Mouse (Mus musculus) hindbrain, embryonic 10.5 days (tissue): ENCODE measurements around the gene Tat. TPM values are rescaled to one million over a fixed set of nuclear protein-coding genes. Genes with fewer than 3 reads are reported as not detected.
A peak's percentile ranks its signal among the peaks of the same experiment; 100 is the strongest.

ENCODE experiments used
- DNase-seq: peaks from one replicate; pipeline ENCODE4 v3.0.0-alpha.2; 2017; ENCODE audit warnings: low spot score
- H3K27ac ChIP-seq: fragments of 300-500 bp; sonication (generic); 2 replicates; pipeline ENCODE4 v1.5.1; 2016; ENCODE audit warnings: mild to moderate bottlenecking, moderate library complexity
- H3K27me3 ChIP-seq: fragments of 300-500 bp; sonication (generic); 2 replicates; pipeline ENCODE4 v1.6.1; 2016; ENCODE audit warnings: mild to moderate bottlenecking; ENCODE audit not compliant: poor library complexity, insufficient read depth, severe bottlenecking
- H3K36me3 ChIP-seq: fragments of 300-500 bp; sonication (generic); 2 replicates; pipeline ENCODE4 v1.6.1; 2016; ENCODE audit warnings: mild to moderate bottlenecking, moderate library complexity
- H3K4me1 ChIP-seq: fragments of 300-500 bp; sonication (generic); replicated peaks from 2 replicates; pipeline ENCODE4 v1.6.1; 2016; ENCODE audit warnings: mild to moderate bottlenecking
- H3K4me3 ChIP-seq: fragments of 300-500 bp; sonication (generic); 2 replicates; pipeline ENCODE4 v1.5.1; 2016; ENCODE audit warnings: mild to moderate bottlenecking, moderate library complexity
- H3K9me3 ChIP-seq: fragments of 300-500 bp; sonication (generic); 2 replicates; pipeline ENCODE4 v1.6.1; 2016; ENCODE audit warnings: mild to moderate bottlenecking, moderate library complexity
- WGBS: fragments of 180-500 bp; shearing (Covaris S2); methylation state at CpG from one replicate; pipeline ENCODE4 v1.1.7; 2016; 5-methylcytosine and 5-hydroxymethylcytosine counted together
- polyA plus RNA-seq: library from polyadenylated mRNA; unstranded; fragments of >200 nt; fragmentation: Nextera tagmentation; extraction: Ambion mirVana; gene quantifications from 2 replicates; pipeline ENCODE4 v1.2.1, GENCODE M21; 2016

Gene Tat
- polyA plus RNA-seq, 1 experiment from 2014 or later, result not detected

GRCm38 (mm10) chr8:109992166-109992565, 1.9 kb downstream of the Tat start:
- WGBS, result 72% methylated on average over 5 of the region's 5 CpGs

GRCm38 (mm10) chr8:109992951-109993350, 2.7 kb downstream of the Tat start:
- H3K4me1 ChIP-seq, result no peaks in the 10 kb centered on the region
- no peak overlapping the region for H3K27ac ChIP-seq
- H3K9me3 ChIP-seq, result no peaks in the 10 kb centered on the region
- H3K4me3 ChIP-seq, result no peak overlapping the region
- no peaks in the 10 kb centered on the region for H3K27me3 ChIP-seq
- no peak for DNase-seq
- no peaks in the 10 kb centered on the region for H3K36me3 ChIP-seq
- 85% methylated on average over 1 of the region's 1 CpGs for WGBS

More at GRCm38 (mm10) chr8:109992166-109992565, 1.9 kb downstream of the Tat start:
- H3K27ac ChIP-seq, result no peak overlapping the region
- H3K9me3 ChIP-seq, result no peaks in the 10 kb centered on the region
- DNase-seq, result no peak
- H3K36me3 ChIP-seq, result no peaks in the 10 kb centered on the region
- H3K27me3 ChIP-seq, result no peaks in the 10 kb centered on the region
- no peak overlapping the region for H3K4me3 ChIP-seq
- H3K4me1 ChIP-seq, result no peaks in the 10 kb centered on the region

DNA sequence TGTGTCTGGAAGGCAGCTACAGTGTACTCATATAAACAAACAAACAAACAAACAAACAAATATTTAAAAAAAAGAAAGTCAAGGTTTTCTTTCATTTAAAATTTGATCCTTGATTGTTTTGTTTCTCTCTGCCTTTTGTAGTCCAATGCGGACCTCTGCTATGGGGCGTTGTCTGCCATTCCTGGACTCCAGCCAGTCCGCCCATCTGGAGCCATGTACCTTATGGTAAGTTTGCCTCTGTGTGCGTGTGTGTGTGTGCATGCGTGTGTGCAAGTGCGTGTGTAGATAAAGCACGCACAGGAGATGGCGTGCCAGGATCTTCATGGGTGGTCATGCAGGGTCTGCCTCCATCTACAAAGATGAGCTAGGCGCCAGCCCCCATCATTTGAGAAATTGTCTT, 7.1 kb downstream of the Tat start:
- H3K4me1 ChIP-seq, result no peaks in the 10 kb centered on the region
- no peak overlapping the region for H3K27ac ChIP-seq
- DNase-seq, result no peak
- H3K4me3 ChIP-seq, result no peak overlapping the region
- H3K36me3 ChIP-seq, result no peaks in the 10 kb centered on the region
- H3K27me3 ChIP-seq, result no peaks in the 10 kb centered on the region
- H3K9me3 ChIP-seq, result no peaks in the 10 kb centered on the region
- WGBS, result 93% methylated on average over 9 of the region's 9 CpGs

GRCm38 (mm10) chr8:109998066-109998465, 7.8 kb downstream of the Tat start:
- Histone ChIP-seq H3K9me3 (no peaks in the 10 kb centered on the region), H3K4me1 (no peaks in the 10 kb centered on the region), H3K27me3 (no peaks in the 10 kb centered on the region), H3K36me3 (no peaks in the 10 kb centered on the region), H3K27ac (no peak overlapping the region), H3K4me3 (no peak overlapping the region)
- WGBS, result 86% methylated on average over 7 of the region's 7 CpGs
- DNase-seq, result no peak

DNA sequence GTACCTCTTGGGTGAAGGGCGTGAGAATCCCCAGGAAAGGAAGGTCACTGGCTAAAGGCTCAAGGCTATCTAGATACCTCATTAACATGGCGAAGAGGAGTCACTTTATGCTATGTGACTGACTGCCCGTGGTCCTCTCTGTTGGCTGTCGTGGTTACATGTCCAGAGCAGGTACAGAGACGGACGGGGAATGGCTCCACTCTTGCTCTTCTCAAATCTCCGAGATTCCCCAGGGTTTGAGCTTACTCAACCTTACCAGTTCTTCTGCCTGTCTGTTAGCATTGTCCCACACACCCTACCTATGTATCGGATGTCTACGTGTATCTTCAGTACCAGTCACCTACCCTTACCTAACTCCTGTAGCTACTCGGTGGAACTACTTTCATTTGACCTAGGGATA, 9.7 kb downstream of the Tat start:
- Histone ChIP-seq H3K27ac (no peak overlapping the region), H3K9me3 (no peaks in the 10 kb centered on the region), H3K36me3 (no peaks in the 10 kb centered on the region), H3K4me3 (no peak overlapping the region), H3K27me3 (no peaks in the 10 kb centered on the region), H3K4me1 (no peaks in the 10 kb centered on the region)
- DNase-seq, result no peak
- 85% methylated on average over 10 of the region's 10 CpGs for WGBS

- H3K4me1 ChIP-seq, result peaks cover 10% of the 10 kb centered on the region
These were observed 12.7 kb downstream of the Tat start for GRCm38 (mm10) chr8:110002953-110003352.

GRCm38 (mm10) chr8:110004300-110004699, 14.1 kb downstream of the Tat start:
- Histone ChIP-seq H3K27ac (no peak overlapping the region), H3K9me3 (no peaks in the 10 kb centered on the region), H3K4me3 (no peak overlapping the region), H3K4me1 (peaks cover 10% of the 10 kb centered on the region), H3K27me3 (no peaks in the 10 kb centered on the region), H3K36me3 (no peaks in the 10 kb centered on the region)
- DNase-seq, result no peak
- WGBS, result 77% methylated on average over 5 of the region's 5 CpGs

More at GRCm38 (mm10) chr8:110002953-110003352, 12.7 kb downstream of the Tat start:
- H3K4me3 ChIP-seq, result no peak overlapping the region
- WGBS, result 27% methylated on average over 9 of the region's 9 CpGs
- H3K27ac ChIP-seq, result no peak overlapping the region
- H3K9me3 ChIP-seq, result no peaks in the 10 kb centered on the region
- H3K27me3 ChIP-seq, result no peaks in the 10 kb centered on the region
- H3K36me3 ChIP-seq, result no peaks in the 10 kb centered on the region
- peak; percentile 29 for DNase-seq

DNA sequence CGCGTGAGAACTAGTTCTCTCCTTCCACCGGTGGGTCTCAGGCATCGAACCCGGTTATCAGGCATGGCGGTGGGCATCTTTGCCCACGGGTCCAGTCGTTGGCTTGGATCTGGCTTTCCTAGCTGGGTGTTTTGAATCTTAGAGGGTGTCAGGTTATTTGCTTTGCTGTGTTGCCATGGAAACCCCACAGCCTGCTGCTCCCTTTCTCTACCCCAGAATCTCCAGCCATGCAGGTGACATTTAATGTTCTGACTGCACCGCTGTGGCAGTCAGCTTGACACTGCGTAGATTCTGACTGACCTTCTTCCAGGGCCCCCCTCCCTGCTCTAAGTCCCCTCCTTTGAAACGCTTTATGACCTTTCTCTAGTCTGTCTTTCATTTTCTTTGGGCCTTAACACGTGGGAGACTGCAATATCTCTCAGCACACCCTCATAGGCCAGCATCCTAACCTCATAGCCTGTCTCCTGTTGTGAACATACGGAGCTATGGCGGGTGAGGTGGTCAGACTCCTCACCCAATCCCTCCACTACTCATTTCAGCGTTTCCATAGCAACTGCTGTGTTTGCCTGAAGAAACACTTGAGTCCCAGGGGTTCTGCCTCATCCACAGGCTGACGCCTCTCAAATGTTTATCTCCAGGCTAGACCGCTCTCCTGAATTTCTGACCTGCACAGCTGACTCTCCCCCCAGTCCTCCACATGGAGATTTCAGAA, 16.2 kb downstream of the Tat start:
- WGBS, result 59% methylated on average over 17 of the region's 17 CpGs
- H3K4me1 ChIP-seq, result peaks cover 10% of the 10 kb centered on the region
- no peaks in the 10 kb centered on the region for H3K36me3 ChIP-seq
- no peaks in the 10 kb centered on the region for H3K27me3 ChIP-seq
- peak; percentile 9 for DNase-seq
- no peak overlapping the region for H3K4me3 ChIP-seq
- no peaks in the 10 kb centered on the region for H3K9me3 ChIP-seq
- H3K27ac ChIP-seq, result 0 out of 2 replicates have a peak overlapping the region, but pooled peaks have one; percentile 40

- 91% methylated on average over 26 of the region's 26 CpGs for WGBS
- H3K4me3 ChIP-seq, result no peak overlapping the region
- H3K9me3 ChIP-seq, result no peaks in the 10 kb centered on the region
- H3K27ac ChIP-seq, result no peak overlapping the region
- peaks cover 10% of the 10 kb centered on the region for H3K4me1 ChIP-seq
- DNase-seq, result no peak
- H3K36me3 ChIP-seq, result no peaks in the 10 kb centered on the region
- H3K27me3 ChIP-seq, result no peaks in the 10 kb centered on the region
These were observed 18.2 kb downstream of the Tat start for GRCm38 (mm10) chr8:110008228-110008994.

DNA sequence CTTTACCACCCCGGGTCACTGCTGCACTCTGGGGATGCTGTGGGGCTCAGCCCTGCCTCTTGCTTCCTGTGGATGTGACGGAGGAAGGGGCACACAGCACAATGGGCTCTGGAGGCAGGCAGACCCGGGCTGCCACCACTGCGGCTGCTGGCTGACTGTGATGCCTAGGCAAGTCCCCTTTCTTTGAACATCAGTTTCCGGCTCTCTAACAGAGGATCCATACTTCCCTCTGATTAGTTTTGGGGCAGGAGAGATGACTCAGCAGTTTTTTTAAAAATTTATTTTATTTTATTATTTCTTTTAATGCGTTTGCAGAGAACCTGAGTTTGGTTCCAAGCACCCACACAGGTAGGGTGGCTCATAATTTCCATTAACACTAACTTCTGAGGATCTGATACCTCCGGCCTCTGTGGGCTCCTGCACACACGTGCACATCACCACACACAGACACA, 18.8 kb downstream of the Tat start:
- WGBS, result 67% methylated on average over 8 of the region's 8 CpGs
- no peak overlapping the region for H3K4me3 ChIP-seq

DNA sequence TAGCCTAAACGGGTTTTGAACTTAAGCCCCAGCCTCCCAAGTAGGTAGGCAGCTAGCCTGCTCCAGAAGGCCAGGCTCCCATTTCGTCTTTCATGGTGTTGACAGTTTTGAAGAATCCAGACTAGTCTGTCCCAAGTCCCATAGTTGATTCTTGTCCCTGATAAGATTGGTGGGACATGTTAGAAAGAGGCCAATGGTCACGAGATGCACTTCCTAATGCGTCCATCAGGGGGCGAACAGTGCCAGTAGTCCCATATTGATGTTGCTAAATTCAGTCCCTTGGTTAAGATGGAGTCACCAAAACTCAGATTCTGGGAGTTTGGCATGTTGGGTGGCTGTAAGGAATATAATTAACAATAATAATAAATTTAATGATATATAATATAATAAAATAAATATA, 20.6 kb downstream of the Tat start:
- H3K27ac ChIP-seq, result no peak overlapping the region
- peaks cover 15% of the 10 kb centered on the region for H3K4me1 ChIP-seq
- H3K4me3 ChIP-seq, result no peak overlapping the region
- WGBS, result 34% methylated on average over 5 of the region's 5 CpGs
- no peaks in the 10 kb centered on the region for H3K36me3 ChIP-seq
- no peaks in the 10 kb centered on the region for H3K27me3 ChIP-seq
- DNase-seq, result peak; percentile 62
- H3K9me3 ChIP-seq, result no peaks in the 10 kb centered on the region

More for the DNA sequence above, 18.8 kb downstream of the Tat start:
- H3K27me3 ChIP-seq, result no peaks in the 10 kb centered on the region
- DNase-seq, result no peak
- H3K9me3 ChIP-seq, result no peaks in the 10 kb centered on the region
- no peak overlapping the region for H3K27ac ChIP-seq
- peaks cover 10% of the 10 kb centered on the region for H3K4me1 ChIP-seq
- no peaks in the 10 kb centered on the region for H3K36me3 ChIP-seq

DNA sequence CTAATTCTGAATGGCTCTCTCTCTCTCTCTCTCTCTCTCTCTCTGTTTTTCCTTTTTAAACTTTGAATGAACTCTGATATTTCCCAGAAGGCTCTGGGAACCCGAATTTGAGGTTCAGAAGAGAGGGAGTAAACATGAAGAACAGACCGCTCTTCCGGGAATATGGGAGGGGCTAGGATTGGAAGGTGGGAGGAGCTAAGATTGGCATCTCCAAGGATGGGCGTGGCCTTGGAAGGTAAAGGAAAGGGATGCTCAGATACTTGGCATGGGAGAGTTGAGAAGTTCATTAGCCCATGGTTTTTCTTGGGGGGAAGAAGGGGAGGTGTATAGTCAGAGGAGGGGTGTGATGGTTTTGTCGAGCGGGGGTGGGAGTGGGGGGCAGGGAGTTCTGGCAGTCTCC, 31.8 kb downstream of the Tat start:
- no peaks in the 10 kb centered on the region for H3K36me3 ChIP-seq
- H3K27ac ChIP-seq, result no peak overlapping the region
- H3K27me3 ChIP-seq, result no peaks in the 10 kb centered on the region
- no peaks in the 10 kb centered on the region for H3K4me1 ChIP-seq
- 63% methylated on average over 6 of the region's 6 CpGs for WGBS
- DNase-seq, result no peak
- no peaks in the 10 kb centered on the region for H3K9me3 ChIP-seq
- H3K4me3 ChIP-seq, result no peak overlapping the region

DNA sequence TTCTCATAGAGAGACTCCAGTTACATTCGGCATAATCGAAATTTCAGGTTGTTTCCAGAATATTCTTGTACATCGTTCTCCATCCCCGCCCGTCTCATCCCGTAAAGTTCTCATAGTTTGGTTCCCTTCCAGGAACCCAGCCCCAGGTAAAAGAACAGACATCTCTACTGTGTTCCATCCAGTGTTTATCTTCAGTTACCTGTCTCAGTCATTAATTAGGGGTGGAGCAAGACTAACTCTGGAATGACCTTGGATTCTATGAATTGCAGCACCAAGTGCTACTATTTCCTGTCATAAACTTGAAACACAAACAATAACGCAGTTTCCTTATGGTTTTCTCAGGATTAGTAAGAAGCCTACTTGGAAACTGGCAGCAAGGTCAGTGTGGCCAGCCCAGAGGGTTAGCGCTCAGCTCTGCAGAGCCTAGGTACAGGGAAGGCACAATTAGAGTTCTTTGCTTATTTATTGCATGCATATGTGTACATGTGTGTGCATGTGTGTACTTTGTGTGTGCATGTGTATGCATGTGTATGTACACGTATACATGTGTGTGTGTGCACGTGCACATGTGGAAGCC, 32.6 kb downstream of the Tat start:
- Histone ChIP-seq H3K27me3 (no peaks in the 10 kb centered on the region), H3K36me3 (no peaks in the 10 kb centered on the region), H3K9me3 (no peaks in the 10 kb centered on the region), H3K27ac (no peak overlapping the region), H3K4me1 (no peaks in the 10 kb centered on the region), H3K4me3 (no peak overlapping the region)
- WGBS, result 95% methylated on average over 10 of the region's 10 CpGs
- no peak for DNase-seq
